Comparison of ENCODE assay signal across 8 mouse cellular contexts in the genomic region with DNA sequence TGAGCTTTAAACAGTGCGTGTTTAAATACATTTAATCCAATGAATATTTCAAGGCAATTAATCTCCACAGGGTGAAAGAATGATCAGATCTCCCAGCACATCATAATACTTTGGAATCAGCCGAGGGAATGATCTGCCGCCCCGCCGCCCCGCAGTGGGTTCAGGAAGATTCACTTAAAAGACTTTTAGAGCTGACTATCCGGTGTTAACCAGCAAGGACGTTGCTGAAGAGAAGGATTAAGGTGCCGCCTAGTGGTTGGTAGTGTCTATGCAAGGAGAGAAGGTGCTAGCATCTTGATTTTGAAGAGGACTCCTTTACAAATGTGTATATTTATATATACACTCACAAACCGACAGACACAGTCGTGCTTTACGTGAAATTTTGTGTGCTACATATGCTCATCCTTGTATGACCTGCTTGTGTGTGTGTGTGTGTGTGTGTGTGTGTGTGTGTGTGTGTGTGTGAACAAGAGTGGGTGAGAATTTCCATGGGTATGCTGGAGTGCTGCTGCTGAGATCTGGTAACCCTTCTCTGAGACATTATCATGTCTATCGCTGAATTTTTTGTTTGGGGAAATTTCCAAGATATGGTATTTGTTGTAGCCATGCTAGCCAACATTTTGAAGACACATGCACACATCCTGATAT. TPM values are rescaled to one million over a fixed set of nuclear protein-coding genes. Genes with fewer than 3 reads are reported as not detected.
DNase-seq lines count a peak whose midpoint lies in the region; ATAC-seq and TF ChIP-seq lines count a peak whose summit lies in the region.

No protein-coding gene starts in this region.

- no peak overlapping the region for H3K9ac ChIP-seq in hindbrain, embryonic 12.5 days
- no peak overlapping the region for H3K9ac ChIP-seq in lung, postnatal 0 days (replicated peaks; ENCODE audit: low read depth)

- peak; percentile 57 for DNase-seq in Muller cell, postnatal 12 days (ENCODE audit: inconsistent ontology term)
- DNase-seq in cerebellum, adult 9-10 months, result peak; percentile 63
- DNase-seq in frontal cortex, postnatal 10 days (ENCODE audit: low spot score in 2 of 2), result peak; percentile 54 to 71
- peak; percentile 76 to 81 for DNase-seq in layer of hippocampus, postnatal 10 days (ENCODE audit: low spot score in 2 of 2)
- peak; percentile 89 for DNase-seq in lung, postnatal 0 days (ENCODE audit: low spot score)
- peak; percentile 33 for DNase-seq in retina, adult 2 months (ENCODE audit: low read depth, low spot score)
- peak; percentile 74 for DNase-seq in urinary bladder, postnatal 14 days (ENCODE audit: low spot score)

- no peaks in the 10 kb centered on the region for H3K36me3 ChIP-seq in hindbrain, embryonic 12.5 days
- H3K36me3 ChIP-seq in lung, postnatal 0 days (ENCODE audit: insufficient read depth, low read length), result no peaks in the 10 kb centered on the region

- WGBS in hindbrain, embryonic 12.5 days, result 7% methylated on average over 13 of the region's 13 CpGs
- WGBS in lung, postnatal 0 days, result 6% methylated on average over 13 of the region's 13 CpGs

- H3K27me3 ChIP-seq in hindbrain, embryonic 12.5 days, result peaks cover 15% of the 10 kb centered on the region; the same call in 1 of the 2 replicates
- H3K27me3 ChIP-seq in lung, postnatal 0 days (replicated peaks; ENCODE audit: insufficient read depth, low read length), result no peaks in the 10 kb centered on the region

- no peaks in the 10 kb centered on the region for H3K4me1 ChIP-seq in hindbrain, embryonic 12.5 days
- no peaks in the 10 kb centered on the region for H3K4me1 ChIP-seq in lung, postnatal 0 days (ENCODE audit: insufficient read depth, low read depth, low read length)

- H3K4me3 ChIP-seq in hindbrain, embryonic 12.5 days, result no peak overlapping the region
- no peak overlapping the region for H3K4me3 ChIP-seq in lung, postnatal 0 days (ENCODE audit: low read depth, low read length)

- TF ChIP-seq EP300 in lung, postnatal 0 days (IDR thresholded peaks at IDR 0.05), result no peak

- H3K27ac ChIP-seq in hindbrain, embryonic 12.5 days, result no peak overlapping the region
- no peak overlapping the region for H3K27ac ChIP-seq in lung, postnatal 0 days (ENCODE audit: low read length)

- TF ChIP-seq CTCF in lung, postnatal 0 days (IDR thresholded peaks at IDR 0.05), result peak; percentile 91

- H3K4me2 ChIP-seq in hindbrain, embryonic 12.5 days (replicated peaks), result peak overlapping the region; percentile 30
- H3K4me2 ChIP-seq in lung, postnatal 0 days (replicated peaks; ENCODE audit: low read depth, low read length), result no peak overlapping the region; the same call in 1 of the 2 replicates

- no peaks in the 10 kb centered on the region for H3K9me3 ChIP-seq in hindbrain, embryonic 12.5 days (replicated peaks)
- H3K9me3 ChIP-seq in lung, postnatal 0 days (ENCODE audit: low read length), result no peaks in the 10 kb centered on the region

- peak; percentile 43; the same call in 1 of the 2 replicates for ATAC-seq in hindbrain, embryonic 12.5 days (ENCODE audit: low FRiP score)
- no peak; the same call in 1 of the 2 replicates for ATAC-seq in lung, postnatal 0 days

RNA-seq across cellular contexts. Expression of a gene that starts 24.7 kb away (rescaled TPM):
- 175 and 187 TPM in 2 replicates for polyA plus RNA-seq in hindbrain, embryonic 12.5 days (2016; fragmentation: Nextera tagmentation; extraction: Ambion mirVana)
- total RNA-seq in layer of hippocampus, postnatal 10 days (2021), result 100 to 1,000 TPM in 1 of 2 experiments, 10 to 100 TPM in 1; 99.9 to 101 TPM
- 87.5 and 90.9 TPM in 2 replicates for polyA plus RNA-seq in lung, postnatal 0 days (2015; fragmentation: Nextera tagmentation; extraction: Ambion mirVana)

RNA-seq across cellular contexts. Expression of a gene that starts 52.9 kb away (rescaled TPM):
- polyA plus RNA-seq in hindbrain, embryonic 12.5 days (2016; fragmentation: Nextera tagmentation; extraction: Ambion mirVana), result 0.67 and 1.1 TPM in 2 replicates
- under 1 TPM in 1 of 2 experiments, not detected in 1; 0.54 TPM for total RNA-seq in layer of hippocampus, postnatal 10 days (2021)
- polyA plus RNA-seq in lung, postnatal 0 days (2015; fragmentation: Nextera tagmentation; extraction: Ambion mirVana), result 2.5 and 3.8 TPM in 2 replicates

Comparison
In these comparisons a context has a peak if more than half of its experiments do, and no peak if none do; other contexts are left out.
1. DNase-seq: peak in every context shown above with its lines; median percentile 89 in lung, postnatal 0 days; 78 in layer of hippocampus, postnatal 10 days; 74 in urinary bladder, postnatal 14 days; 63 in cerebellum, adult 9-10 months; 62 in frontal cortex, postnatal 10 days; 57 in Muller cell, postnatal 12 days; 33 in retina, adult 2 months.